Mouse (Mus musculus): ENCODE data around the gene Nr2c2. TPM values are rescaled to one million over a fixed set of nuclear protein-coding genes. Genes with fewer than 3 reads are reported as not detected.

Nr2c2 gene
- polyA plus RNA-seq, 1 experiment from 2014 or later, result 33.6 TPM

GRCm38 (mm10) chr6:92132021-92132911 lies 41.1 kb downstream of the Nr2c2 start:
- no peak for ATAC-seq (ENCODE audit: low read depth)
- Histone ChIP-seq H3K27me3 (no peaks in the 10 kb centered on the region), H3K4me3 (no peak overlapping the region), H3K4me2 (no peak overlapping the region), H3K9me3 (no peaks in the 10 kb centered on the region), H3K9ac (no peak overlapping the region), H3K4me1 (replicated peaks) (peaks cover 8% of the 10 kb centered on the region), H3K27ac (replicated peaks) (no peak overlapping the region), H3K36me3 (peaks cover 8% of the 10 kb centered on the region)
- WGBS, result 91% methylated on average over 3 of the region's 3 CpGs

- H3K4me2 ChIP-seq, result no peak overlapping the region
- no peaks in the 10 kb centered on the region for H3K27me3 ChIP-seq
- H3K4me3 ChIP-seq, result no peak overlapping the region
- H3K36me3 ChIP-seq, result peaks cover 8% of the 10 kb centered on the region
- no peak overlapping the region for H3K9ac ChIP-seq
- 98% methylated on average over 2 of the region's 2 CpGs for WGBS
- peaks cover 8% of the 10 kb centered on the region for H3K4me1 ChIP-seq (replicated peaks)
- H3K9me3 ChIP-seq, result no peaks in the 10 kb centered on the region
- H3K27ac ChIP-seq (replicated peaks), result no peak overlapping the region
- ATAC-seq (ENCODE audit: low read depth), result no peak
Measured at GRCm38 (mm10) chr6:92133617-92134016, 42.4 kb downstream of the Nr2c2 start.

- Histone ChIP-seq H3K4me2 (no peak overlapping the region), H3K4me1 (replicated peaks) (peaks cover 8% of the 10 kb centered on the region), H3K9me3 (no peaks in the 10 kb centered on the region), H3K9ac (no peak overlapping the region), H3K4me3 (no peak overlapping the region), H3K27me3 (no peaks in the 10 kb centered on the region), H3K36me3 (peaks cover 18% of the 10 kb centered on the region), H3K27ac (replicated peaks) (no peak overlapping the region)
- 79% methylated on average over 2 of the region's 2 CpGs for WGBS
- ATAC-seq (ENCODE audit: low read depth), result no peak
Measured at GRCm38 (mm10) chr6:92136356-92136755, 45.2 kb downstream of the Nr2c2 start.

GRCm38 (mm10) chr6:92145881-92146280 lies 54.7 kb downstream of the Nr2c2 start:
- H3K4me2 ChIP-seq, result no peak overlapping the region
- no peak overlapping the region for H3K4me3 ChIP-seq
- H3K27ac ChIP-seq (replicated peaks), result no peak overlapping the region
- no peaks in the 10 kb centered on the region for H3K9me3 ChIP-seq
- no peak overlapping the region for H3K9ac ChIP-seq
- 96% methylated on average over 4 of the region's 4 CpGs for WGBS
- no peak for ATAC-seq (ENCODE audit: low read depth)
- no peaks in the 10 kb centered on the region for H3K4me1 ChIP-seq (replicated peaks)
- peaks cover 41% of the 10 kb centered on the region for H3K36me3 ChIP-seq
- no peaks in the 10 kb centered on the region for H3K27me3 ChIP-seq

- WGBS, result 62% methylated on average over 1 of the region's 1 CpGs
- Histone ChIP-seq H3K27ac (replicated peaks) (no peak overlapping the region), H3K4me1 (replicated peaks) (no peaks in the 10 kb centered on the region), H3K9me3 (no peaks in the 10 kb centered on the region), H3K4me2 (no peak overlapping the region), H3K27me3 (no peaks in the 10 kb centered on the region), H3K9ac (no peak overlapping the region), H3K36me3 (peaks cover 89% of the 10 kb centered on the region), H3K4me3 (no peak overlapping the region)
- ATAC-seq (ENCODE audit: low read depth), result no peak
Measured at GRCm38 (mm10) chr6:92153774-92154173, 62.6 kb downstream of the Nr2c2 start.

- 91% methylated on average over 3 of the region's 3 CpGs for WGBS
- Histone ChIP-seq H3K27ac (replicated peaks) (no peak overlapping the region), H3K9me3 (no peaks in the 10 kb centered on the region), H3K4me2 (no peak overlapping the region), H3K36me3 (peaks cover 99% of the 10 kb centered on the region), H3K4me3 (no peak overlapping the region), H3K27me3 (no peaks in the 10 kb centered on the region), H3K4me1 (replicated peaks) (no peaks in the 10 kb centered on the region), H3K9ac (no peak overlapping the region)
- no peak for ATAC-seq (ENCODE audit: low read depth)
Measured at GRCm38 (mm10) chr6:92158801-92159200, 67.6 kb downstream of the Nr2c2 start.

- H3K27me3 ChIP-seq, result no peaks in the 10 kb centered on the region
- peaks cover 96% of the 10 kb centered on the region for H3K36me3 ChIP-seq
- H3K4me1 ChIP-seq (replicated peaks), result no peaks in the 10 kb centered on the region
- no peak overlapping the region for H3K27ac ChIP-seq (replicated peaks)
- no peak for ATAC-seq (ENCODE audit: low read depth)
- H3K4me2 ChIP-seq, result no peak overlapping the region
- 92% methylated on average over 1 of the region's 1 CpGs for WGBS
- no peaks in the 10 kb centered on the region for H3K9me3 ChIP-seq
- H3K4me3 ChIP-seq, result no peak overlapping the region
- no peak overlapping the region for H3K9ac ChIP-seq
Measured at GRCm38 (mm10) chr6:92162724-92163123, 71.5 kb downstream of the Nr2c2 start.

GRCm38 (mm10) chr6:92176450-92176849 lies 85.3 kb downstream of the Nr2c2 start:
- Histone ChIP-seq H3K36me3 (peaks cover 83% of the 10 kb centered on the region), H3K4me1 (replicated peaks) (no peaks in the 10 kb centered on the region), H3K4me2 (no peak overlapping the region), H3K9ac (no peak overlapping the region), H3K27ac (replicated peaks) (no peak overlapping the region), H3K27me3 (no peaks in the 10 kb centered on the region), H3K4me3 (no peak overlapping the region), H3K9me3 (peaks cover 9% of the 10 kb centered on the region; the same call in 1 of the 2 replicates)
- 98% methylated on average over 1 of the region's 1 CpGs for WGBS
- ATAC-seq (ENCODE audit: low read depth), result no peak

GRCm38 (mm10) chr6:92183621-92184131 lies 92.5 kb downstream of the Nr2c2 start, which contains the start of gene Mrps25:
TSS of gene Mrps25 (minus strand) at chr6:92184033.
- peak within 1 kb of the TSS; percentile 84 for H3K9ac ChIP-seq
- H3K4me3 ChIP-seq, result peak within 1 kb of the TSS; percentile 85
- ATAC-seq (ENCODE audit: low read depth), result peak; percentile 96
- H3K27me3 ChIP-seq, result no peaks in the 10 kb centered on the region
- peaks cover 21% of the 10 kb centered on the region for H3K4me1 ChIP-seq (replicated peaks)
- H3K4me2 ChIP-seq, result peak within 1 kb of the TSS; percentile 92
- H3K9me3 ChIP-seq, result peaks cover 9% of the 10 kb centered on the region; the same call in 1 of the 2 replicates
- H3K27ac ChIP-seq (replicated peaks), result peak within 1 kb of the TSS; percentile 67
- peaks cover 55% of the 10 kb centered on the region for H3K36me3 ChIP-seq
- WGBS, result under 1% methylated on average over 42 of the region's 42 CpGs

GRCm38 (mm10) chr6:92184178-92184577 lies 93.0 kb downstream of the Nr2c2 start:
- peak overlapping the region; percentile 84 for H3K9ac ChIP-seq
- H3K27ac ChIP-seq (replicated peaks), result peak overlapping the region; percentile 67
- H3K4me3 ChIP-seq, result peak overlapping the region; percentile 85
- peak overlapping the region; percentile 92 for H3K4me2 ChIP-seq
- 6% methylated on average over 10 of the region's 10 CpGs for WGBS
- H3K4me1 ChIP-seq (replicated peaks), result peaks cover 21% of the 10 kb centered on the region
- peak; percentile 74 for ATAC-seq (ENCODE audit: low read depth)
- H3K27me3 ChIP-seq, result no peaks in the 10 kb centered on the region
- peaks cover 55% of the 10 kb centered on the region for H3K36me3 ChIP-seq
- peaks cover 5% of the 10 kb centered on the region; the same call in 1 of the 2 replicates for H3K9me3 ChIP-seq

GRCm38 (mm10) chr6:92199414-92199813 lies 108.2 kb downstream of the Nr2c2 start:
- H3K36me3 ChIP-seq, result peaks cover 82% of the 10 kb centered on the region
- ATAC-seq (ENCODE audit: low read depth), result no peak
- H3K4me3 ChIP-seq, result no peak overlapping the region
- no peaks in the 10 kb centered on the region for H3K27me3 ChIP-seq
- H3K27ac ChIP-seq (replicated peaks), result no peak overlapping the region
- H3K9me3 ChIP-seq, result no peaks in the 10 kb centered on the region
- no peaks in the 10 kb centered on the region for H3K4me1 ChIP-seq (replicated peaks)
- H3K4me2 ChIP-seq, result no peak overlapping the region
- WGBS, result 87% methylated on average over 8 of the region's 8 CpGs
- H3K9ac ChIP-seq, result no peak overlapping the region

GRCm38 (mm10) chr6:92214055-92214772 lies 123.0 kb downstream of the Nr2c2 start:
- H3K4me1 ChIP-seq (replicated peaks), result peaks cover 25% of the 10 kb centered on the region
- peak; percentile 85 for ATAC-seq (ENCODE audit: low read depth)
- H3K4me3 ChIP-seq, result peak overlapping the region; percentile 90
- no peaks in the 10 kb centered on the region for H3K27me3 ChIP-seq
- H3K9me3 ChIP-seq, result no peaks in the 10 kb centered on the region
- peak overlapping the region; percentile 93 for H3K27ac ChIP-seq (replicated peaks)
- H3K36me3 ChIP-seq, result peaks cover 21% of the 10 kb centered on the region
- 1% methylated on average over 48 of the region's 48 CpGs for WGBS
- H3K4me2 ChIP-seq, result peak overlapping the region; percentile 98
- peak overlapping the region; percentile 89 for H3K9ac ChIP-seq
